Mouse (Mus musculus): Measurements from ENCODE around the gene Lypd3. TPM values are rescaled to one million over a fixed set of nuclear protein-coding genes. Genes with fewer than 3 reads are reported as not detected.
"Not testable (repeated sequence)": the region's sequence is repeated elsewhere in the genome, so short reads cannot be mapped to it uniquely, and the experiment has no call there.

The Lypd3 gene
- polyA plus RNA-seq, 1 experiment from 2014 or later, result 1.6 TPM

- Histone ChIP-seq H3K27me3 (ENCODE audit: control insufficient read depth, insufficient read depth, low read length) (no peaks in the 10 kb centered on the region), H3K9me3 (ENCODE audit: control insufficient read depth, low read length) (no peaks in the 10 kb centered on the region; the same call in 1 of the 2 replicates), H3K9ac (ENCODE audit: low read depth, low read length) (no peak overlapping the region), H3K4me3 (ENCODE audit: low read depth, low read length) (no peak overlapping the region), H3K4me1 (replicated peaks; ENCODE audit: control insufficient read depth, insufficient read depth, low read length) (no peaks in the 10 kb centered on the region; the same call in 1 of the 2 replicates), H3K36me3 (ENCODE audit: control insufficient read depth, insufficient read depth, low read length) (no peaks in the 10 kb centered on the region), H3K27ac (ENCODE audit: low read depth, low read length) (no peak overlapping the region), H3K4me2 (replicated peaks; ENCODE audit: low read depth, low read length) (no peak overlapping the region)
- DNase-seq (ENCODE audit: low spot score), result no peak
- ATAC-seq (ENCODE audit: low FRiP score), result no peak
- WGBS, result 76% methylated on average over 17 of the region's 17 CpGs
These were observed 25.0 kb downstream of the Lypd3 start for GRCm38 (mm10) chr7:24661118-24661904.

- Histone ChIP-seq H3K9ac (ENCODE audit: low read depth, low read length) (no peak overlapping the region), H3K27me3 (ENCODE audit: control insufficient read depth, insufficient read depth, low read length) (no peaks in the 10 kb centered on the region), H3K36me3 (ENCODE audit: control insufficient read depth, insufficient read depth, low read length) (no peaks in the 10 kb centered on the region), H3K4me2 (replicated peaks; ENCODE audit: low read depth, low read length) (no peak overlapping the region), H3K4me1 (replicated peaks; ENCODE audit: control insufficient read depth, insufficient read depth, low read length) (no peaks in the 10 kb centered on the region; the same call in 1 of the 2 replicates), H3K27ac (ENCODE audit: low read depth, low read length) (no peak overlapping the region), H3K4me3 (ENCODE audit: low read depth, low read length) (no peak overlapping the region), H3K9me3 (ENCODE audit: control insufficient read depth, low read length) (no peaks in the 10 kb centered on the region; the same call in 1 of the 2 replicates)
- DNase-seq (ENCODE audit: low spot score) (peak; percentile 92), ATAC-seq (ENCODE audit: low FRiP score) (peak; percentile 65; the same call in 1 of the 2 replicates)
- 17% methylated on average over 8 of the region's 8 CpGs for WGBS
These were observed 26.2 kb downstream of the Lypd3 start for GRCm38 (mm10) chr7:24662575-24662974.

- Histone ChIP-seq H3K9ac (ENCODE audit: low read depth, low read length) (no peak overlapping the region), H3K36me3 (ENCODE audit: control insufficient read depth, insufficient read depth, low read length) (no peaks in the 10 kb centered on the region), H3K27me3 (ENCODE audit: control insufficient read depth, insufficient read depth, low read length) (no peaks in the 10 kb centered on the region), H3K4me3 (ENCODE audit: low read depth, low read length) (no peak overlapping the region), H3K9me3 (ENCODE audit: control insufficient read depth, low read length) (no peaks in the 10 kb centered on the region), H3K27ac (ENCODE audit: low read depth, low read length) (no peak overlapping the region), H3K4me1 (replicated peaks; ENCODE audit: control insufficient read depth, insufficient read depth, low read length) (no peaks in the 10 kb centered on the region; the same call in 1 of the 2 replicates), H3K4me2 (replicated peaks; ENCODE audit: low read depth, low read length) (no peak overlapping the region)
- 45% methylated on average over 8 of the region's 8 CpGs for WGBS
- DNase-seq (ENCODE audit: low spot score), result no peak
- no peak for ATAC-seq (ENCODE audit: low FRiP score)
These were observed 28.0 kb downstream of the Lypd3 start for GRCm38 (mm10) chr7:24664301-24664700.

- no peak overlapping the region for H3K9ac ChIP-seq (ENCODE audit: low read depth, low read length)
- no peak overlapping the region for H3K4me3 ChIP-seq (ENCODE audit: low read depth, low read length)
- ATAC-seq (ENCODE audit: low FRiP score) (no peak), DNase-seq (ENCODE audit: low spot score) (no peak)
- WGBS, result 77% methylated on average over 9 of the region's 9 CpGs
- H3K9me3 ChIP-seq (ENCODE audit: control insufficient read depth, low read length), result no peaks in the 10 kb centered on the region
- H3K27ac ChIP-seq (ENCODE audit: low read depth, low read length), result no peak overlapping the region
- no peaks in the 10 kb centered on the region for H3K36me3 ChIP-seq (ENCODE audit: control insufficient read depth, insufficient read depth, low read length)
- H3K4me2 ChIP-seq (replicated peaks; ENCODE audit: low read depth, low read length), result no peak overlapping the region
- no peaks in the 10 kb centered on the region for H3K4me1 ChIP-seq (replicated peaks; ENCODE audit: control insufficient read depth, insufficient read depth, low read length)
- H3K27me3 ChIP-seq (ENCODE audit: control insufficient read depth, insufficient read depth, low read length), result no peaks in the 10 kb centered on the region
These were observed 28.6 kb downstream of the Lypd3 start for GRCm38 (mm10) chr7:24664959-24665358.

- H3K4me2 ChIP-seq (replicated peaks; ENCODE audit: low read depth, low read length), result no peak overlapping the region
- 91% methylated on average over 23 of the region's 23 CpGs for WGBS
- no peak for ATAC-seq (ENCODE audit: low FRiP score)
These were observed 35.6 kb downstream of the Lypd3 start for GRCm38 (mm10) chr7:24671944-24672439.

DNA sequence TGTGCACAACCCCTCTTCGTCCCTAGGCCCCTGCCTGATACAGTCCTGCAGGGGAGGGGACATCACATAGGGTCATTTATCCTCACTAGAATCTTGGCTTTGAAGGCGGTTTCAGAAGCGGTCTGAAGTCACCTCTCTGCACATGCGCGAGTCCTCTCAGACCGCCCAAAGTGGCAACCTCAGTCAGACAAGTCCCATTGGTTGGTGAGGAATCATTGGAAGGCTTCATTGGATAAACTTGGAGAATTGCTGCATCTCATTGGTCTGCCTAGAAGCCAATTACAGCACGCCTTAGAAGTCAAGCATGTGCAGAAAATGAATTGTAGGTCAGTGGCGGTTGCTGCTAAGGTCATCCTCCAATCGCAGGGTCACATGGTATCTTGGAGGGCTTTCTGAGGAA, 40.2 kb downstream of the Lypd3 start, which contains the start of gene Tex101:
Gene Tex101 (minus strand): TSS at position 101 of the 400 bp plus-strand sequence.
- WGBS, result 89% methylated on average over 9 of the region's 9 CpGs
- ATAC-seq (ENCODE audit: low FRiP score) (no peak), DNase-seq (ENCODE audit: low spot score) (no peak)
- H3K9ac ChIP-seq (ENCODE audit: low read depth, low read length), result no peak within 1 kb of the TSS
- H3K27ac ChIP-seq (ENCODE audit: low read depth, low read length), result no peak within 1 kb of the TSS
- no peaks in the 10 kb centered on the region for H3K27me3 ChIP-seq (ENCODE audit: control insufficient read depth, insufficient read depth, low read length)
- H3K4me2 ChIP-seq (replicated peaks; ENCODE audit: low read depth, low read length), result no peak within 1 kb of the TSS
- H3K4me1 ChIP-seq (replicated peaks; ENCODE audit: control insufficient read depth, insufficient read depth, low read length), result no peaks in the 10 kb centered on the region
- H3K4me3 ChIP-seq (ENCODE audit: low read depth, low read length), result no peak within 1 kb of the TSS
- no peaks in the 10 kb centered on the region for H3K36me3 ChIP-seq (ENCODE audit: control insufficient read depth, insufficient read depth, low read length)
- H3K9me3 ChIP-seq (ENCODE audit: control insufficient read depth, low read length), result no peaks in the 10 kb centered on the region

More at GRCm38 (mm10) chr7:24671944-24672439, 35.6 kb downstream of the Lypd3 start:
- no peaks in the 10 kb centered on the region for H3K27me3 ChIP-seq (ENCODE audit: control insufficient read depth, insufficient read depth, low read length)
- no peaks in the 10 kb centered on the region for H3K4me1 ChIP-seq (replicated peaks; ENCODE audit: control insufficient read depth, insufficient read depth, low read length)
- H3K27ac ChIP-seq (ENCODE audit: low read depth, low read length), result no peak overlapping the region
- H3K9me3 ChIP-seq (ENCODE audit: control insufficient read depth, low read length), result no peaks in the 10 kb centered on the region
- DNase-seq (ENCODE audit: low spot score), result no peak
- no peaks in the 10 kb centered on the region for H3K36me3 ChIP-seq (ENCODE audit: control insufficient read depth, insufficient read depth, low read length)
- H3K4me3 ChIP-seq (ENCODE audit: low read depth, low read length), result no peak overlapping the region
- no peak overlapping the region for H3K9ac ChIP-seq (ENCODE audit: low read depth, low read length)

DNA sequence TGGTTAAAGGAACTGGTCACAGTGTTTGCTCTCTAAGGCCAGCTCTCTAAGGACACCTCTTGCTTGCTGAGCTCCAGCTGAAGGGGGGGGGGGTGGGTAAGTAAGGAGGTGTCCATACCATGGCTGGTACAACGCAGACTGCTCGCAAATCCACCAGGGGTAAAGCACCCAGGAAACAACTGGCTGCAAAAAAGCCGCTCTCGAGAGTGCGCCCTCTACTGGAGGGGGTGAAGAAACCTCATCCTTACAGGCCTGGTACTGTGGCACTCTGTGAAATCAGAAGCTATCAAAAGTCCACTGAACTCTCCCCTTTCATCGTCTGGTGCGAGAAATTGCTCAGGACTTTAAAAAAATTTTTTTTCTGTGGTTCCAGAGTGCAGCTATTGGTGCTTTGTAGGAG, 47.8 kb downstream of the Lypd3 start:
- not testable (repeated sequence) for H3K4me3 ChIP-seq (ENCODE audit: low read depth, low read length); ATAC-seq (ENCODE audit: low FRiP score); H3K27me3 ChIP-seq (ENCODE audit: control insufficient read depth, insufficient read depth, low read length); DNase-seq (ENCODE audit: low spot score); H3K4me1 ChIP-seq (replicated peaks; ENCODE audit: control insufficient read depth, insufficient read depth, low read length); H3K36me3 ChIP-seq (ENCODE audit: control insufficient read depth, insufficient read depth, low read length); H3K27ac ChIP-seq (ENCODE audit: low read depth, low read length); H3K4me2 ChIP-seq (replicated peaks; ENCODE audit: low read depth, low read length); H3K9me3 ChIP-seq (ENCODE audit: control insufficient read depth, low read length); H3K9ac ChIP-seq (ENCODE audit: low read depth, low read length)
- WGBS, result 86% methylated on average over 7 of the region's 7 CpGs

DNA sequence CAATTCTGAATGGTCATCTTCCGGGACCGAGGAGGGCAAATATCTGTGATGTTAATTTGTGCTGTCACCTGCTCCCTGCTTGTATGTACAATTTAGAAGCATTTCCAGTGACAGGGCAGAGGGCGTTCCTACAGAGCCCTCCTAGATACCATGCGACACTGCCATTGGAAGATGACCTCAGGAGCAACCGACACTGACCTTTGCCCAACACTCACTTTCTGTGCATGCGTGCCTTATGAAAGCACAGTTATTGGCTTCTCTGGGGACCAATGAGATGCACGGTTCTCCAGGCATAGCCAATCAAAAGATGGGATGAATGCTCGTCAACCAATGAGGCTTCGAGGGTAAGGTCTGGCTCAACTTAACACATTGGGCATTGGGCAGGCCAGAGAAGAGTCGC, 51.2 kb downstream of the Lypd3 start:
- not testable (repeated sequence) for ATAC-seq (ENCODE audit: low FRiP score); H3K9me3 ChIP-seq (ENCODE audit: control insufficient read depth, low read length); H3K9ac ChIP-seq (ENCODE audit: low read depth, low read length); H3K36me3 ChIP-seq (ENCODE audit: control insufficient read depth, insufficient read depth, low read length); H3K4me3 ChIP-seq (ENCODE audit: low read depth, low read length); H3K4me1 ChIP-seq (replicated peaks; ENCODE audit: control insufficient read depth, insufficient read depth, low read length); H3K4me2 ChIP-seq (replicated peaks; ENCODE audit: low read depth, low read length); H3K27me3 ChIP-seq (ENCODE audit: control insufficient read depth, insufficient read depth, low read length); DNase-seq (ENCODE audit: low spot score); H3K27ac ChIP-seq (ENCODE audit: low read depth, low read length)
- 90% methylated on average over 10 of the region's 10 CpGs for WGBS
